Mouse (Mus musculus) macrophage (primary cell): ENCODE data around the gene 4933430I17Rik. TPM values are rescaled to one million over a fixed set of nuclear protein-coding genes. Genes with fewer than 3 reads are reported as not detected.

Experiments
- H3K27ac ChIP-seq: fragments of 350-480 bp; formaldehyde crosslinking; 2 replicates; pipeline ENCODE4 v1.9.0; 2021
- H3K36me3 ChIP-seq: fragments of 350-480 bp; formaldehyde crosslinking; 2 replicates; pipeline ENCODE4 v1.9.0; 2021; ENCODE audit errors: inconsistent target
- H3K4me3 ChIP-seq: fragments of 350-480 bp; formaldehyde crosslinking; 2 replicates; pipeline ENCODE4 v1.9.0; 2021; ENCODE audit errors: inconsistent target
- H3K79me2 ChIP-seq: fragments of 350-480 bp; formaldehyde crosslinking; 2 replicates; pipeline ENCODE4 v1.9.0; 2021; ENCODE audit errors: inconsistent target
- WGBS: methylation state at CpG from one replicate; pipeline ENCODE4 v1.1.7; 2026; ENCODE audit warnings: inconsistent platforms; ENCODE audit not compliant: missing documents; 5-methylcytosine and 5-hydroxymethylcytosine counted together
- polyA plus RNA-seq: library from polyadenylated mRNA; stranded (reverse); fragments of 250-400 nt; gene quantifications from 3 replicates; pipeline ENCODE4 v1.2.4, GENCODE M21; 2018; ENCODE audit warnings: inconsistent platforms

4933430I17Rik gene
- polyA plus RNA-seq, 1 experiment from 2014 or later = 2.3 TPM

GRCm38 (mm10) chr4:62551966-62552365 is 26.8 kb downstream of the 4933430I17Rik start:
- H3K36me3 ChIP-seq = no peaks in the 10 kb centered on the region
- no peak overlapping the region for H3K27ac ChIP-seq
- 99% methylated on average over 7 of the region's 7 CpGs for WGBS
- no peaks in the 10 kb centered on the region for H3K79me2 ChIP-seq
- H3K4me3 ChIP-seq = no peak overlapping the region

GRCm38 (mm10) chr4:62557436-62557835 is 32.3 kb downstream of the 4933430I17Rik start:
- no peak overlapping the region for H3K27ac ChIP-seq
- H3K36me3 ChIP-seq = no peaks in the 10 kb centered on the region
- WGBS = 56% methylated on average over 3 of the region's 3 CpGs
- H3K4me3 ChIP-seq = no peak overlapping the region
- no peaks in the 10 kb centered on the region for H3K79me2 ChIP-seq

- no peaks in the 10 kb centered on the region for H3K79me2 ChIP-seq
- 25% methylated on average over 6 of the region's 6 CpGs for WGBS
These were observed 34.7 kb downstream of the 4933430I17Rik start, which contains the start of gene Rgs3 for GRCm38 (mm10) chr4:62559797-62560329. TSS of gene Rgs3 (plus strand) at chr4:62559847.

GRCm38 (mm10) chr4:62560963-62561629 is 35.9 kb downstream of the 4933430I17Rik start:
- Histone ChIP-seq H3K4me3 (no peak overlapping the region), H3K36me3 (no peaks in the 10 kb centered on the region), H3K79me2 (no peaks in the 10 kb centered on the region), H3K27ac (no peak overlapping the region)
- WGBS = 25% methylated on average over 4 of the region's 4 CpGs

More at GRCm38 (mm10) chr4:62559797-62560329, 34.7 kb downstream of the 4933430I17Rik start, which contains the start of gene Rgs3:
- H3K36me3 ChIP-seq = no peaks in the 10 kb centered on the region
- H3K27ac ChIP-seq = no peak within 1 kb of the TSS
- no peak within 1 kb of the TSS for H3K4me3 ChIP-seq

- 47% methylated on average over 2 of the region's 3 CpGs for WGBS
- H3K4me3 ChIP-seq = no peak overlapping the region
- H3K79me2 ChIP-seq = no peaks in the 10 kb centered on the region
- no peak overlapping the region for H3K27ac ChIP-seq
- H3K36me3 ChIP-seq = no peaks in the 10 kb centered on the region
These were observed 36.4 kb downstream of the 4933430I17Rik start for GRCm38 (mm10) chr4:62561630-62562001.

GRCm38 (mm10) chr4:62562006-62562405 is 36.8 kb downstream of the 4933430I17Rik start:
- no peak overlapping the region for H3K4me3 ChIP-seq
- H3K79me2 ChIP-seq = no peaks in the 10 kb centered on the region
- no peaks in the 10 kb centered on the region for H3K36me3 ChIP-seq
- WGBS = 46% methylated on average over 3 of the region's 4 CpGs
- no peak overlapping the region for H3K27ac ChIP-seq

GRCm38 (mm10) chr4:62566530-62566929 is 41.4 kb downstream of the 4933430I17Rik start:
- Histone ChIP-seq H3K4me3 (no peak overlapping the region), H3K36me3 (no peaks in the 10 kb centered on the region), H3K27ac (no peak overlapping the region), H3K79me2 (no peaks in the 10 kb centered on the region)
- 92% methylated on average over 4 of the region's 4 CpGs for WGBS

- no peak overlapping the region for H3K4me3 ChIP-seq
- WGBS = 92% methylated on average over 6 of the region's 6 CpGs
- no peaks in the 10 kb centered on the region for H3K36me3 ChIP-seq
These were observed 42.5 kb downstream of the 4933430I17Rik start for GRCm38 (mm10) chr4:62567696-62568095.

GRCm38 (mm10) chr4:62568359-62568758 is 43.2 kb downstream of the 4933430I17Rik start:
- no peak overlapping the region for H3K27ac ChIP-seq
- no peaks in the 10 kb centered on the region for H3K79me2 ChIP-seq
- no peaks in the 10 kb centered on the region for H3K36me3 ChIP-seq
- H3K4me3 ChIP-seq = no peak overlapping the region
- 80% methylated on average over 1 of the region's 1 CpGs for whole genome bisulfite sequencing

More at GRCm38 (mm10) chr4:62567696-62568095, 42.5 kb downstream of the 4933430I17Rik start:
- Histone ChIP-seq H3K27ac (no peak overlapping the region), H3K79me2 (no peaks in the 10 kb centered on the region)

- 98% methylated on average over 4 of the region's 5 CpGs for WGBS
- H3K36me3 ChIP-seq = no peaks in the 10 kb centered on the region
These were observed 44.4 kb downstream of the 4933430I17Rik start for GRCm38 (mm10) chr4:62569603-62570002.

GRCm38 (mm10) chr4:62570029-62570428 is 44.9 kb downstream of the 4933430I17Rik start:
- Histone ChIP-seq H3K36me3 (no peaks in the 10 kb centered on the region), H3K79me2 (no peaks in the 10 kb centered on the region), H3K27ac (no peak overlapping the region), H3K4me3 (no peak overlapping the region)
- 95% methylated on average over 5 of the region's 5 CpGs for WGBS

More at GRCm38 (mm10) chr4:62569603-62570002, 44.4 kb downstream of the 4933430I17Rik start:
- Histone ChIP-seq H3K79me2 (no peaks in the 10 kb centered on the region), H3K27ac (no peak overlapping the region), H3K4me3 (no peak overlapping the region)

GRCm38 (mm10) chr4:62582365-62583264 is 57.4 kb downstream of the 4933430I17Rik start:
- no peak overlapping the region for H3K27ac ChIP-seq

GRCm38 (mm10) chr4:62583265-62584092 is 58.3 kb downstream of the 4933430I17Rik start:
- no peaks in the 10 kb centered on the region for H3K36me3 ChIP-seq
- no peak overlapping the region; the same call in 1 of the 2 replicates for H3K4me3 ChIP-seq
- no peak overlapping the region for H3K27ac ChIP-seq
- no peaks in the 10 kb centered on the region for H3K79me2 ChIP-seq
- WGBS = 6% methylated on average over 42 of the region's 42 CpGs

More at GRCm38 (mm10) chr4:62582365-62583264, 57.4 kb downstream of the 4933430I17Rik start:
- WGBS = 21% methylated on average over 18 of the region's 18 CpGs
- no peaks in the 10 kb centered on the region for H3K79me2 ChIP-seq
- no peak overlapping the region for H3K4me3 ChIP-seq
- H3K36me3 ChIP-seq = no peaks in the 10 kb centered on the region

- H3K36me3 ChIP-seq = no peaks in the 10 kb centered on the region
- H3K27ac ChIP-seq = no peak overlapping the region
- H3K4me3 ChIP-seq = no peak overlapping the region
- 82% methylated on average over 8 of the region's 8 CpGs for WGBS
- no peaks in the 10 kb centered on the region for H3K79me2 ChIP-seq
These were observed 61.9 kb downstream of the 4933430I17Rik start for GRCm38 (mm10) chr4:62587067-62587466.
